Mouse (Mus musculus) limb, embryonic 14.5 days (tissue): ENCODE measurements around the gene Padi3. TPM values are rescaled to one million over a fixed set of nuclear protein-coding genes. Genes with fewer than 3 reads are reported as not detected.

Source experiments
- ATAC-seq: fragments of 200-750 bp; cut with Nextera tagmentation; 2 replicates; pipeline ENCODE4 v1.8.0; 2017; ENCODE audit warnings: low read depth, moderate number of reproducible peaks, moderate TSS enrichment; ENCODE audit not compliant: low FRiP score
- DNase-seq: peaks from one replicate; pipeline ENCODE4 v3.0.0-alpha.2; 2015; ENCODE audit warnings: low spot score
- H3K27ac ChIP-seq: fragments of 300-500 bp; sonication (generic); replicated peaks from 2 replicates; pipeline ENCODE4 v1.5.1; 2014; ENCODE audit warnings: low read depth, mild to moderate bottlenecking, low read length, moderate library complexity, mixed read lengths
- H3K27me3 ChIP-seq: fragments of 300-500 bp; sonication (generic); 2 replicates; pipeline ENCODE4 v1.6.1; 2014; ENCODE audit warnings: low read length, mixed read lengths; ENCODE audit not compliant: control insufficient read depth, insufficient read depth
- H3K36me3 ChIP-seq: fragments of 300-500 bp; sonication (generic); 2 replicates; pipeline ENCODE4 v1.6.1; 2014; ENCODE audit warnings: mild to moderate bottlenecking, low read length, moderate library complexity, mixed read lengths; ENCODE audit not compliant: control insufficient read depth, insufficient read depth
- H3K4me1 ChIP-seq: fragments of 300-500 bp; sonication (generic); 2 replicates; pipeline ENCODE4 v1.6.1; 2014; ENCODE audit warnings: antibody characterized with exemption, low read length, mixed read lengths; ENCODE audit not compliant: control insufficient read depth, insufficient read depth
- H3K4me2 ChIP-seq: fragments of 300-500 bp; sonication (generic); replicated peaks from 2 replicates; pipeline ENCODE4 v1.6.1; 2014; ENCODE audit warnings: low read depth, mild to moderate bottlenecking, low read length, moderate library complexity; ENCODE audit not compliant: severe bottlenecking
- H3K4me3 ChIP-seq: fragments of 300-500 bp; sonication (generic); replicated peaks from 2 replicates; pipeline ENCODE4 v1.5.1; 2014; ENCODE audit warnings: low read length
- H3K9ac ChIP-seq: fragments of 300-500 bp; sonication (generic); 2 replicates; pipeline ENCODE4 v1.6.1; 2014; ENCODE audit warnings: mild to moderate bottlenecking, low read depth, low read length, moderate library complexity; ENCODE audit not compliant: severe bottlenecking
- H3K9me3 ChIP-seq: fragments of 300-500 bp; sonication (generic); 2 replicates; pipeline ENCODE4 v1.6.1; 2016; ENCODE audit warnings: low read length; ENCODE audit not compliant: control insufficient read depth
- POLR2A ChIP-seq: fragments of 200-500 bp; IDR thresholded peaks from 2 replicates; pipeline ENCODE4 v1.8.0; 2012; ENCODE audit warnings: inconsistent platforms, mild to moderate bottlenecking, moderate library complexity, borderline replicate concordance; ENCODE audit not compliant: insufficient read depth, insufficient read length; ENCODE audit errors: extremely low read depth
- WGBS: fragments of 180-500 bp; shearing (Covaris S2); extraction: QIAGEN DNeasy Blood & Tissue Kit; methylation state at CpG from one replicate; pipeline ENCODE4 v1.1.7; 2014; 5-methylcytosine and 5-hydroxymethylcytosine counted together
- polyA plus RNA-seq, 2 experiments: library from polyadenylated mRNA; depleted of rRNA in 1 of 2; stranded (reverse) in 1 of 2; unstranded in 1 of 2; fragments of >200 nt; fragmentation: Nextera tagmentation in 1 of 2; extraction: Ambion mirVana in 1 of 2; gene quantifications; 2 replicates each; pipeline versions ENCODE4 v1.2.1 to v1.2.3; 2012 to 2014

Padi3 gene
- polyA plus RNA-seq, 2 experiments: 0.08 to 0.30 TPM

DNA sequence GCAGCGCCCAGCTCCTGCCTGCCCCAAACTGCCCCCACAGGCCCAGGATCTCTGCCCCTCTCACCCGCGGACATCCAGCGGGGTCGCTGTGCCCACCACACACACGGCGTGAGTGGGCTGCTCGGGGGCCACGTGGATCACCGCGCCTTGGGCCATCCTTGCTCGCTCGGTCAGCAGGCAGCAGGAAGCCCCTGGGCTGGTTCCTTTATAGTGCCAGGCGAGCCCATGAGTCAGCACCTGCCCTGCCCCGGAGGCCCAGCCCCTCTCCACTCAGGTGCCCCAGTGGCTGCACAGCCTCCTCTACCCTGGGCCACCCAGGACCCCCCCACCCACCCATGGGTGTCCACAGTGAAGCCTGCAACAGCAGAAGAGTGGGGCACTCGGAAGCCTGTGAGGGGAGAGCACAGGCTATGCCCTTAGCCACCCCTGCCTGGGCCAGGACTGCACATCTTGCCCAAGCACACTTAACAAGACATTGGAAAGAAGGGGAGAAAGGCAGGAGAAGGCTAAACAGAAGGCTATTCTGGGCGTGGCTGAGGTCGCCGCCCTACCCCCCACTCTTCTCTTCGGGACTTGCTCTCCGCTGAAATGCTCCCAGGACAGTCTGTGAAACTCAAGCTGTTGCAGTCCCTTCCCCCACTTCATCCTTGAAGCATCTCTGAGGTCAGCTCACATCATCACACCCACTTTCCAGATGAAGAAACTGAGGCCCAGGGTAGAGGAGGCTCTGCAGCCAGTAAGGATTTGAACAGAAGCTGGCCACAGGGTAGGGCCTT is 36.2 kb downstream of the Padi3 start, which contains the start of gene Padi4:
TSS of gene Padi4 (minus strand) at position 212 of the 776 bp plus-strand sequence.
- no peaks in the 10 kb centered on the region for H3K27me3 ChIP-seq
- H3K36me3 ChIP-seq: no peaks in the 10 kb centered on the region
- ATAC-seq: no peak
- no peak within 1 kb of the TSS for H3K27ac ChIP-seq
- no peak within 1 kb of the TSS for H3K9ac ChIP-seq
- no peak for TF ChIP-seq POLR2A
- H3K4me2 ChIP-seq: no peak within 1 kb of the TSS
- no peak for DNase-seq
- H3K4me3 ChIP-seq: no peak within 1 kb of the TSS
- WGBS: 82% methylated on average over 21 of the region's 21 CpGs
- no peaks in the 10 kb centered on the region for H3K9me3 ChIP-seq
- H3K4me1 ChIP-seq: no peaks in the 10 kb centered on the region

GRCm38 (mm10) chr4:140771091-140771490 is 39.4 kb downstream of the Padi3 start:
- Histone ChIP-seq H3K4me2 (no peak overlapping the region), H3K4me3 (no peak overlapping the region), H3K36me3 (no peaks in the 10 kb centered on the region), H3K27me3 (no peaks in the 10 kb centered on the region), H3K9ac (no peak overlapping the region), H3K9me3 (no peaks in the 10 kb centered on the region), H3K27ac (no peak overlapping the region), H3K4me1 (no peaks in the 10 kb centered on the region)
- TF ChIP-seq POLR2A: no peak
- ATAC-seq (no peak), DNase-seq (no peak)
- WGBS: 41% methylated on average over 4 of the region's 4 CpGs

GRCm38 (mm10) chr4:140770433-140770832 is 40.0 kb downstream of the Padi3 start:
- H3K9me3 ChIP-seq: no peaks in the 10 kb centered on the region
- DNase-seq (no peak), ATAC-seq (no peak)
- H3K27ac ChIP-seq: no peak overlapping the region
- 14% methylated on average over 13 of the region's 13 CpGs for WGBS
- H3K36me3 ChIP-seq: no peaks in the 10 kb centered on the region
- no peak for TF ChIP-seq POLR2A
- no peaks in the 10 kb centered on the region for H3K4me1 ChIP-seq
- peak overlapping the region; percentile 30 for H3K4me2 ChIP-seq
- no peaks in the 10 kb centered on the region for H3K27me3 ChIP-seq
- no peak overlapping the region for H3K9ac ChIP-seq
- H3K4me3 ChIP-seq: peak overlapping the region; percentile 21

DNA sequence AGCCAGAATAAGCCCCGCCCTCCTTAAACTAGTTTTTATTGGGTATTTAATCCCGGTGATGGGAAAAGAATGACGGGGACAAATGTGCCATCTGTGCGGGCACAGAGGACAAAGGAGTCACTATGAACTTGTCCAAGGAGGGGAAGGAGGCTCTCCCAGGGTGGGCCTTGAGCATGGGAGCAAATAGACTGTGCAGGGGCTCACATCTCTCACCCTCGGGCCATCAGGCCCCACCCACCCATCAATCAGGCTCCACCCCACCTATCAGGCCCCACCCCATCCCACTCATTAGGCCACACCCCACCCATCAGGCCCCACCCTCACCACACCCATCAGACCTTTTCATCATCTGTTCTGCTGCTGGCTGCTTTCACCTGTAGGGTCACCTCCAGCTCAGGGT is 41.5 kb downstream of the Padi3 start:
- H3K9me3 ChIP-seq: no peaks in the 10 kb centered on the region
- no peak overlapping the region for H3K9ac ChIP-seq
- H3K4me2 ChIP-seq: no peak overlapping the region
- DNase-seq: no peak
- H3K27me3 ChIP-seq: no peaks in the 10 kb centered on the region
- no peak overlapping the region for H3K4me3 ChIP-seq
- H3K27ac ChIP-seq: no peak overlapping the region
- H3K36me3 ChIP-seq: no peaks in the 10 kb centered on the region
- ATAC-seq: no peak; the same call in 1 of the 2 replicates
- H3K4me1 ChIP-seq: no peaks in the 10 kb centered on the region
- 71% methylated on average over 5 of the region's 5 CpGs for WGBS
- TF ChIP-seq POLR2A: no peak

DNA sequence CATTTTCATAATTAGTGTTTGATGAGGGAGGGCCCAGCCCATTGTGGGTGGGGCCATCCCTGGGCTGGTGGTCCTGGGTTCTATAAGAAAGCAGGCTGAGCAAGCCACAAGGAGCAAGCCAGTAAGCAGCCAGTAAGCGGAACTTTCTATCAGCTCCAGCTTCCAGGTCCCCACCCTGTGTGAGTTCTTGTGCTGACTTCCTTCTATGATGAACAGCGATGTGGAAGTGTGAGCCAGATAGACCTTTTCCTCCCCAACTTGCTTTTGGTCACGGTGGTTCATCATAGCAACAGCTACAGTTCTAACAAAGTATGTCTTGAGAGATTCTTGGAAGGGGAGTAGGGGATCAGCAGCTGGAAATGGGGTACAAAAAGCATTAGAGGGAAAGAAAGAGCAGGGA is 44.5 kb downstream of the Padi3 start:
- Histone ChIP-seq H3K27ac (no peak overlapping the region), H3K36me3 (no peaks in the 10 kb centered on the region), H3K4me1 (no peaks in the 10 kb centered on the region), H3K9me3 (no peaks in the 10 kb centered on the region), H3K4me2 (no peak overlapping the region), H3K4me3 (no peak overlapping the region), H3K27me3 (no peaks in the 10 kb centered on the region), H3K9ac (no peak overlapping the region)
- ATAC-seq (no peak), DNase-seq (no peak)
- 88% methylated on average over 3 of the region's 3 CpGs for WGBS
- TF ChIP-seq POLR2A: no peak
